Mouse (Mus musculus) left cerebral cortex, adult 6 months (tissue): Measurements from ENCODE around the gene Csf2rb. TPM values are rescaled to one million over a fixed set of nuclear protein-coding genes. Genes with fewer than 3 reads are reported as not detected.

Experiments used
- long read RNA-seq, 2 experiments: library from polyadenylated mRNA; unstranded; transcript quantifications; one replicate each; pipeline ENCODE4 v2.0.0; 2019 to 2020
- polyA plus RNA-seq: library from polyadenylated mRNA; unstranded; fragments of <200 nt; fragmentation: Nextera tagmentation; gene quantifications from 2 replicates; pipeline ENCODE4 v1.2.3, GENCODE M21; 2021

Csf2rb gene
- polyA plus RNA-seq, result 0.68 and 0.89 TPM in 2 replicates
- long read RNA-seq, experiment 1, result 0 reads
- long read RNA-seq, experiment 2, result 0 reads

DNA sequence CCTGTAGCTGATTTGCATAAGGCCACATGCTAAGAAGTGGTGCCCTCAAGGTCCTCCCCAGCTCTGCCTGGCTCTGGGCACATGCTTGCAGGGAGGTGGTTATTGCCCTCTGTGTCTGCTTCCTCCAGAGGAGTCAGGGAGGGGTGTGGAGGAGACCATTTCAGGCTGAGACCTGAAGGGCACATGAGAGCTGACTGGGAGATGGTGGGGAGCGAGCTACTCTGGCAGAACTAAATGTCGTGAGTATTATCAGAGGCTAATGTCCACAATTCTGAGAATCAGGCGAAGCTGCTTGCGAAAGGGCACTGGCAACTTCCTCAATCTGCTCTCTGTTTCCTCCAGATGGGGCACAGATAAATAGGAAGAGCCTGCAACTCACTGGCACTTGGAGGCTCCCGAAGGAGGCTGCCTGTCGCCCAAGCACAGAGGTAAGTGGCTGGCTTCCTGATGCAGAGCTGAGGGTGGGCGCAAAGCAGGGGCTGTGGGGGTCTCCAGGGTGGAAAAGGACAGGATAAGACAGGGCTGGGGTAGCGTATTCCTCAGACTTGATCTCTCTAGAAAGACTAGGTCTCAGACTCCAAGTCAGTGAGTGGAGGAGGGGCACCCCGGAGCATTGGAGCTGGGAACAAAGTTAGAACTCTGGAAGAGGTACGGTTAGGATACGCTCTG lies at the start of gene Csf2rb:
Gene Csf2rb, plus strand, starts transcription at position 82 of the 669 bp plus-strand sequence.

GRCm38 (mm10) chr15:78305341-78305933 lies 20.1 kb upstream of the Csf2rb start, which contains the start of gene Csf2rb2:
Gene Csf2rb2, minus strand, starts transcription at chr15:78305721.

GRCm38 (mm10) chr15:78395478-78395962 lies 70.0 kb downstream of the Csf2rb start, which contains the start of gene Tex33:
Gene Tex33, minus strand, starts transcription at chr15:78395912.

Other genes starting within 250 kb of the Csf2rb start
- 11.7 and 13.5 TPM in 2 replicates for gene Cacng2, start 205.7 kb upstream of the Csf2rb start, polyA plus RNA-seq
- gene Ift27, start 151.6 kb upstream of the Csf2rb start, polyA plus RNA-seq, result 50.6 and 63.3 TPM in 2 replicates
- 90.5 and 106 TPM in 2 replicates for gene Pvalb, start 119.4 kb upstream of the Csf2rb start, polyA plus RNA-seq
- 1.5 and 2.0 TPM in 2 replicates for gene Ncf4, start 81.0 kb upstream of the Csf2rb start, polyA plus RNA-seq
- gene Csf2rb2, start 20.0 kb upstream of the Csf2rb start, polyA plus RNA-seq, result 0.21 and 0.48 TPM in 2 replicates
- gene Tex33, start 70.2 kb downstream of the Csf2rb start, polyA plus RNA-seq, result not detected in 2 replicates
- gene Tst, start 80.2 kb downstream of the Csf2rb start, polyA plus RNA-seq, result 97.1 and 101 TPM in 2 replicates
- gene Mpst, start 80.7 kb downstream of the Csf2rb start, polyA plus RNA-seq, result 3.3 and 4.3 TPM in 2 replicates
- gene Kctd17, start 102.8 kb downstream of the Csf2rb start, polyA plus RNA-seq, result 34.9 and 167 TPM in 2 replicates
- gene Tmprss6, start 142.9 kb downstream of the Csf2rb start, polyA plus RNA-seq, result 0.93 and 1.1 TPM in 2 replicates
- 0.05 and 0.06 TPM in 2 replicates for gene Il2rb, start 169.5 kb downstream of the Csf2rb start, polyA plus RNA-seq
- 0.23 and 0.33 TPM in 2 replicates for gene C1qtnf6, start 205.7 kb downstream of the Csf2rb start, polyA plus RNA-seq
- 4.5 and 6.0 TPM in 2 replicates for gene Sstr3, start 218.9 kb downstream of the Csf2rb start, polyA plus RNA-seq
- gene Rac2, start 247.0 kb downstream of the Csf2rb start, polyA plus RNA-seq, result 5.5 and 9.9 TPM in 2 replicates